Mouse (Mus musculus) layer of hippocampus, adult 8-10 months (tissue): ENCODE results near the gene Gstp2. TPM values are rescaled to one million over a fixed set of nuclear protein-coding genes. Genes with fewer than 3 reads are reported as not detected.

ENCODE experiments used
- DNase-seq, 2 experiments: peaks; one replicate each; pipeline ENCODE4 v3.0.0; 2022; ENCODE audit warnings: low spot score in 2 of 2
- total RNA-seq, 4 experiments: library from RNA; stranded (reverse); gene quantifications; 2 replicates each; pipeline ENCODE4 v1.2.4; 2022

Gene Gstp2
- 10 to 100 TPM; 44.8 to 75.0 (median 48.9) TPM for total RNA-seq

- DNase-seq, result peak; percentile 84 to 86
Measured at GRCm38 (mm10) chr19:4045966-4046865, at the start of gene Gstp2. Gene Gstp2, minus strand, starts transcription at chr19:4046023.

- DNase-seq, result no peak
Measured at GRCm38 (mm10) chr19:4094774-4095303, 49.0 kb upstream of the Gstp2 start.

GRCm38 (mm10) chr19:4094348-4094747 lies 48.5 kb upstream of the Gstp2 start:
- no peak for DNase-seq

GRCm38 (mm10) chr19:4093772-4094171 lies 47.9 kb upstream of the Gstp2 start:
- DNase-seq, result no peak

GRCm38 (mm10) chr19:4092750-4093149 lies 46.9 kb upstream of the Gstp2 start:
- no peak for DNase-seq

GRCm38 (mm10) chr19:4091383-4091782 lies 45.6 kb upstream of the Gstp2 start:
- no peak for DNase-seq

GRCm38 (mm10) chr19:4090446-4090845 lies 44.6 kb upstream of the Gstp2 start:
- no peak for DNase-seq

GRCm38 (mm10) chr19:4089128-4089527 lies 43.3 kb upstream of the Gstp2 start:
- DNase-seq, result no peak

- DNase-seq, result no peak
Measured at GRCm38 (mm10) chr19:4088146-4088545, 42.3 kb upstream of the Gstp2 start.

GRCm38 (mm10) chr19:4087090-4087489 lies 41.3 kb upstream of the Gstp2 start:
- DNase-seq, result no peak

GRCm38 (mm10) chr19:4086156-4086555 lies 40.3 kb upstream of the Gstp2 start:
- no peak for DNase-seq

GRCm38 (mm10) chr19:4084984-4085383 lies 39.2 kb upstream of the Gstp2 start:
- no peak for DNase-seq

- no peak for DNase-seq
Measured at GRCm38 (mm10) chr19:4083826-4084225, 38.0 kb upstream of the Gstp2 start.

GRCm38 (mm10) chr19:4083316-4083715 lies 37.5 kb upstream of the Gstp2 start:
- no peak for DNase-seq

- DNase-seq, result no peak
Measured at GRCm38 (mm10) chr19:4082219-4082965, 36.6 kb upstream of the Gstp2 start.

- no peak for DNase-seq
Measured at GRCm38 (mm10) chr19:4081394-4081793, 35.6 kb upstream of the Gstp2 start, which contains the start of gene Cabp2. Gene Cabp2, plus strand, starts transcription at chr19:4081578.

- DNase-seq, result no peak
Measured at GRCm38 (mm10) chr19:4080511-4081009, 34.7 kb upstream of the Gstp2 start.

GRCm38 (mm10) chr19:4079594-4079993 lies 33.8 kb upstream of the Gstp2 start:
- DNase-seq, result no peak

GRCm38 (mm10) chr19:4075531-4075930 lies 29.7 kb upstream of the Gstp2 start:
- DNase-seq, result no peak

GRCm38 (mm10) chr19:4072706-4073424 lies 27.0 kb upstream of the Gstp2 start:
- DNase-seq, result no peak

GRCm38 (mm10) chr19:4071406-4071805 lies 25.6 kb upstream of the Gstp2 start:
- DNase-seq, result no peak
